In the genomic region with DNA sequence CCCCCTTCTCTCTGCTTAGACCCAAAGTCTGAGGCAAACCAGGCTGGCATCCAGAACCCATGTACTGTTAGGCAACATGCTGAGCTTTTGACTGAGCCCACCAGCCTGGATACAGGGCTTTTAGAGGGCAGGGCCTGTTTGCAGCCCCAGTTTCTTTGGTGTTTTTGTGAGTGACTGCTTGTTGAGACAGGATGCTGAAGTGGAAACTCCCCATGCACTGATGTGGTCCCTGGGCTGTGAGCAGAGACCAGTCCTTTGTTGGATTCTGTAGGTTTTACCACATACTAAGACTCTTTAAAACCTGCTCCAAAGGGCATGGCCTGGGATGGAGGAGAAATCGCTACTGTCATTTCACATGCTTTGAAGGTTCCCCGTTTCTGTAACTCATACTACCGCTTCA, we compare ENCODE assay signal across 7 mouse cellular contexts.
"Had no signal": no experiment of that assay in that cellular context is flagged by ENCODE, and none has a peak within 500 bp of the region (broad histone marks: within the 10 kb centered on the region; RNA-seq: fewer than 3 reads in every experiment).

No protein-coding gene starts in this region.

- DNase-seq: kidney, postnatal 10 days; kidney, postnatal 4 days; lung, adult 2 months; lung, postnatal 36 days; midbrain, embryonic 14.5 days; retina, postnatal 1 day; right cerebral cortex, postnatal 14 days had no signal
